Mouse (Mus musculus) gastrocnemius, postnatal 14 days (tissue): ENCODE measurements around the gene Gm4340. TPM values are rescaled to one million over a fixed set of nuclear protein-coding genes. Genes with fewer than 3 reads are reported as not detected.
"Not testable (repeated sequence)": the region's sequence is repeated elsewhere in the genome, so short reads cannot be mapped to it uniquely, and the experiment has no call there.

Experiments used
- DNase-seq: peaks from one replicate; pipeline ENCODE4 v3.0.0; 2021; ENCODE audit warnings: mixed read lengths
- intact Hi-C: fragments of 180-260 bp; cut with DNase I; formaldehyde crosslinking; loops from one replicate; pipeline ENCODE4 v1.15.1; 2025; ENCODE audit warnings: low total_unique reads
- long read RNA-seq, 2 experiments: library from polyadenylated mRNA; stranded (forward); transcript quantifications; one replicate each; pipeline ENCODE4 v2.0.0; 2021
- total RNA-seq, 2 experiments: library from RNA; stranded (reverse); gene quantifications; 2 replicates each; pipeline ENCODE4 v1.2.3; 2021

The Gm4340 gene
- total RNA-seq, result not detected
- long read RNA-seq, experiment 1, result 0 reads
- long read RNA-seq, experiment 2, result 0 reads

GRCm38 (mm10) chr10:104193742-104194141 is at the start of gene Gm4340:
Gene Gm4340 (plus strand): TSS chr10:104194042.
- DNase-seq, intact Hi-C loops: not testable (repeated sequence)

GRCm38 (mm10) chr10:104151197-104151596 is 42.6 kb upstream of the Gm4340 start, which contains the start of gene Gm6763:
Gene Gm6763 (plus strand): TSS chr10:104151497.
- DNase-seq, intact Hi-C loops: not testable (repeated sequence)

- intact Hi-C loops, DNase-seq: not testable (repeated sequence)
These were observed 34.1 kb upstream of the Gm4340 start, which contains the start of gene Gm8764 for GRCm38 (mm10) chr10:104159706-104160105. Gene Gm8764 (plus strand): TSS chr10:104160006.

- intact Hi-C loops, DNase-seq: not testable (repeated sequence)
These were observed 25.6 kb upstream of the Gm4340 start, which contains the start of gene Gm21304 for GRCm38 (mm10) chr10:104168215-104168614. Gene Gm21304 (plus strand): TSS chr10:104168515.

GRCm38 (mm10) chr10:104176724-104177123 is 17.1 kb upstream of the Gm4340 start, which contains the start of gene Gm21312:
Gene Gm21312 (plus strand): TSS chr10:104177024.
- intact Hi-C loops, DNase-seq: not testable (repeated sequence)

GRCm38 (mm10) chr10:104185233-104185632 is 8.6 kb upstream of the Gm4340 start, which contains the start of gene Gm20765:
Gene Gm20765 (plus strand): TSS chr10:104185533.
- intact Hi-C loops, result not testable (repeated sequence)

GRCm38 (mm10) chr10:104209655-104210054 is 15.8 kb downstream of the Gm4340 start:
- intact Hi-C loops, result no loop called here
- DNase-seq, result no peak

More at GRCm38 (mm10) chr10:104185233-104185632, 8.6 kb upstream of the Gm4340 start, which contains the start of gene Gm20765:
- not testable (repeated sequence) for DNase-seq

- no peak for DNase-seq
- intact Hi-C loops, result no loop called here
These were observed 16.6 kb downstream of the Gm4340 start for GRCm38 (mm10) chr10:104210268-104210990.

GRCm38 (mm10) chr10:104214527-104214926 is 20.7 kb downstream of the Gm4340 start:
- no peak for DNase-seq
- intact Hi-C loops, result no loop called here

GRCm38 (mm10) chr10:104220303-104221021 is 26.6 kb downstream of the Gm4340 start:
- intact Hi-C loops, result no loop called here
- no peak for DNase-seq

Other genes with a start within 250 kb of the Gm4340 start
- not detected for gene Gm21293, start 51.1 kb upstream of the Gm4340 start, total RNA-seq
- not detected for gene Gm6763, start 42.5 kb upstream of the Gm4340 start, total RNA-seq
- gene Gm8764, start 34.0 kb upstream of the Gm4340 start, total RNA-seq, result not detected
- not detected for gene Gm21304, start 25.5 kb upstream of the Gm4340 start, total RNA-seq
- not detected for gene Gm21312, start 17.0 kb upstream of the Gm4340 start, total RNA-seq
- gene Gm20765, start 8.5 kb upstream of the Gm4340 start, total RNA-seq, result not detected